Mouse (Mus musculus) embryonic facial prominence, embryonic 15.5 days (tissue): ENCODE data around the gene Fermt3. TPM values are rescaled to one million over a fixed set of nuclear protein-coding genes. Genes with fewer than 3 reads are reported as not detected.

Experiments used
- ATAC-seq: fragments of 200-750 bp; cut with Nextera tagmentation; 2 replicates; pipeline ENCODE4 v1.8.0; 2017; ENCODE audit warnings: low read depth, moderate TSS enrichment; ENCODE audit not compliant: insufficient number of reproducible peaks, low FRiP score, low TSS enrichment
- H3K27ac ChIP-seq: fragments of 300-500 bp; sonication (generic); replicated peaks from 2 replicates; pipeline ENCODE4 v1.5.1; 2015; ENCODE audit warnings: mild to moderate bottlenecking, inconsistent platforms
- H3K27me3 ChIP-seq: fragments of 300-500 bp; sonication (generic); 2 replicates; pipeline ENCODE4 v1.6.1; 2015; ENCODE audit warnings: inconsistent platforms
- H3K36me3 ChIP-seq: fragments of 300-500 bp; sonication (generic); 2 replicates; pipeline ENCODE4 v1.6.1; 2015; ENCODE audit warnings: mild to moderate bottlenecking, inconsistent platforms
- H3K4me1 ChIP-seq: fragments of 300-500 bp; sonication (generic); 2 replicates; pipeline ENCODE4 v1.6.1; 2015; ENCODE audit warnings: inconsistent platforms
- H3K4me2 ChIP-seq: fragments of 300-500 bp; sonication (generic); replicated peaks from 2 replicates; pipeline ENCODE4 v1.6.1; 2015; ENCODE audit warnings: mild to moderate bottlenecking, inconsistent platforms
- H3K4me3 ChIP-seq: fragments of 300-500 bp; sonication (generic); replicated peaks from 2 replicates; pipeline ENCODE4 v1.5.1; 2015; ENCODE audit warnings: mild to moderate bottlenecking, inconsistent platforms
- H3K9ac ChIP-seq: fragments of 300-500 bp; sonication (generic); 2 replicates; pipeline ENCODE4 v1.6.1; 2015; ENCODE audit warnings: inconsistent platforms
- H3K9me3 ChIP-seq: fragments of 300-500 bp; sonication (generic); replicated peaks from 2 replicates; pipeline ENCODE4 v1.6.1; 2016; ENCODE audit warnings: inconsistent platforms
- WGBS: fragments of 180-500 bp; shearing (Covaris S2); methylation state at CpG from one replicate; pipeline ENCODE4 v1.1.7; 2015; 5-methylcytosine and 5-hydroxymethylcytosine counted together
- polyA plus RNA-seq: library from polyadenylated mRNA; unstranded; fragments of >200 nt; fragmentation: Nextera tagmentation; extraction: Ambion mirVana; gene quantifications from 2 replicates; pipeline ENCODE4 v1.2.1, GENCODE M21; 2015

Gene Fermt3
- polyA plus RNA-seq, result 12.4 and 14.2 TPM in 2 replicates

- no peak for ATAC-seq
Measured at GRCm38 (mm10) chr19:7019191-7019590, at the start of gene Fermt3. Gene Fermt3 (minus strand): TSS chr19:7019469.

GRCm38 (mm10) chr19:7068136-7068535 lies 48.9 kb upstream of the Fermt3 start:
- ATAC-seq, result peak; percentile 53

More at GRCm38 (mm10) chr19:7019191-7019590, at the start of gene Fermt3:
- no peak within 1 kb of the TSS; the same call in 1 of the 2 replicates for H3K27ac ChIP-seq
- H3K27me3 ChIP-seq, result no peaks in the 10 kb centered on the region
- H3K4me1 ChIP-seq, result no peaks in the 10 kb centered on the region
- no peak within 1 kb of the TSS for H3K9ac ChIP-seq
- H3K9me3 ChIP-seq, result no peaks in the 10 kb centered on the region
- no peak within 1 kb of the TSS for H3K4me2 ChIP-seq
- H3K36me3 ChIP-seq, result peaks cover 56% of the 10 kb centered on the region
- WGBS, result 76% methylated on average over 5 of the region's 5 CpGs
- no peak within 1 kb of the TSS for H3K4me3 ChIP-seq

DNA sequence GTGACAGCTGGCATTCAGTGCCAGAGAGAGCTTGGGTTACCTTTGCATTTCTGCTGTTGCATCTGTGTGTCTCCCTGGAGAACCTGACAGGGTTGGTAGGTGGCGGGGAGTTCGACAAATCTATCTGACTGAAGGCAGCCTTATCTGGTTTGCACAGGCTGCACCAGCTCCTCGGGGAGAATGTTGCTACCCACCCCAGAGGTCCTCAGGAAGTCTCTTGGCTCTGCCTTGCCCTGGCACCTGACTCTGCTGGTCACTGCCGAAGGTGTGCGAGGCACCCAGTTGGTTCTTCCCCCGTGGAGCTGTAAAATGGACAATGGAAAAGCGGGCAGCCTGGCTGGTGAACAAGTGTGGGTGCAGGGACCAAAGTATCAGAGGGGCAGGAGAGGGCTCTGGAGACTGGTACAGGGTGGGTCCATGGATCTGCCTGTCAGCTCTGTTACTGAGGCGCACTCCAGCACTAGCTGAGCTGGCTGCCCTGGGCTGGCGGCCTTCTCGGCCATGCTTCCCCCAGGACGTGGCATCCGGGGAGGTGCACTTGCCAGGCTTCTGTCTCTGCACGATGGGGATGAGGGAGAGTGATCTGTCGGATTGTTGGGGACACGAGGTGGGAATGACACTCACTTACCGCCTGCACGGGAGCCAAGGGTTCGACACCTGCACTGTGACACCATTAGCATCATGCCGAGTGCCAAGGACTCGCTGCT lies 48.2 kb upstream of the Fermt3 start:
- Histone ChIP-seq H3K4me1 (peaks cover 63% of the 10 kb centered on the region), H3K27me3 (peaks cover 6% of the 10 kb centered on the region; the same call in 1 of the 2 replicates), H3K4me3 (no peak overlapping the region), H3K4me2 (no peak overlapping the region), H3K36me3 (no peaks in the 10 kb centered on the region), H3K9ac (no peak overlapping the region), H3K9me3 (no peaks in the 10 kb centered on the region), H3K27ac (no peak overlapping the region)
- WGBS, result 60% methylated on average over 20 of the region's 20 CpGs
- ATAC-seq, result no peak

More at GRCm38 (mm10) chr19:7068136-7068535, 48.9 kb upstream of the Fermt3 start:
- no peaks in the 10 kb centered on the region for H3K36me3 ChIP-seq
- peaks cover 63% of the 10 kb centered on the region for H3K4me1 ChIP-seq
- H3K4me3 ChIP-seq, result no peak overlapping the region
- WGBS, result 6% methylated on average over 14 of the region's 14 CpGs
- no peak overlapping the region; the same call in 1 of the 2 replicates for H3K4me2 ChIP-seq
- H3K9ac ChIP-seq, result no peak overlapping the region
- peaks cover 6% of the 10 kb centered on the region; the same call in 1 of the 2 replicates for H3K27me3 ChIP-seq
- no peaks in the 10 kb centered on the region for H3K9me3 ChIP-seq
- no peak overlapping the region for H3K27ac ChIP-seq

GRCm38 (mm10) chr19:7066828-7067342 lies 47.6 kb upstream of the Fermt3 start:
- Histone ChIP-seq H3K4me1 (peaks cover 63% of the 10 kb centered on the region), H3K27me3 (peaks cover 6% of the 10 kb centered on the region; the same call in 1 of the 2 replicates), H3K4me3 (no peak overlapping the region), H3K27ac (peak overlapping the region; percentile 34; the same call in 1 of the 2 replicates), H3K9me3 (no peaks in the 10 kb centered on the region), H3K4me2 (peak overlapping the region; percentile 22; the same call in 1 of the 2 replicates), H3K9ac (no peak overlapping the region), H3K36me3 (no peaks in the 10 kb centered on the region)
- ATAC-seq, result no peak
- 34% methylated on average over 8 of the region's 8 CpGs for WGBS

- H3K27ac ChIP-seq, result no peak overlapping the region; the same call in 1 of the 2 replicates
- H3K4me2 ChIP-seq, result peak overlapping the region; percentile 22; the same call in 1 of the 2 replicates
Measured at GRCm38 (mm10) chr19:7066034-7066827, 47.0 kb upstream of the Fermt3 start.

GRCm38 (mm10) chr19:7064571-7064970 lies 45.3 kb upstream of the Fermt3 start:
- Histone ChIP-seq H3K36me3 (no peaks in the 10 kb centered on the region), H3K4me2 (no peak overlapping the region), H3K4me3 (no peak overlapping the region), H3K4me1 (peaks cover 49% of the 10 kb centered on the region), H3K27ac (no peak overlapping the region), H3K27me3 (peaks cover 2% of the 10 kb centered on the region; the same call in 1 of the 2 replicates), H3K9me3 (no peaks in the 10 kb centered on the region), H3K9ac (no peak overlapping the region)
- peak; percentile 59; the same call in 1 of the 2 replicates for ATAC-seq
- WGBS, result 1% methylated on average over 3 of the region's 3 CpGs

More at GRCm38 (mm10) chr19:7066034-7066827, 47.0 kb upstream of the Fermt3 start:
- peaks cover 3% of the 10 kb centered on the region; the same call in 1 of the 2 replicates for H3K27me3 ChIP-seq
- no peaks in the 10 kb centered on the region for H3K36me3 ChIP-seq
- no peak overlapping the region for H3K4me3 ChIP-seq
- WGBS, result 26% methylated on average over 15 of the region's 15 CpGs
- H3K9ac ChIP-seq, result no peak overlapping the region
- peaks cover 63% of the 10 kb centered on the region for H3K4me1 ChIP-seq
- no peak for ATAC-seq
- H3K9me3 ChIP-seq, result no peaks in the 10 kb centered on the region

DNA sequence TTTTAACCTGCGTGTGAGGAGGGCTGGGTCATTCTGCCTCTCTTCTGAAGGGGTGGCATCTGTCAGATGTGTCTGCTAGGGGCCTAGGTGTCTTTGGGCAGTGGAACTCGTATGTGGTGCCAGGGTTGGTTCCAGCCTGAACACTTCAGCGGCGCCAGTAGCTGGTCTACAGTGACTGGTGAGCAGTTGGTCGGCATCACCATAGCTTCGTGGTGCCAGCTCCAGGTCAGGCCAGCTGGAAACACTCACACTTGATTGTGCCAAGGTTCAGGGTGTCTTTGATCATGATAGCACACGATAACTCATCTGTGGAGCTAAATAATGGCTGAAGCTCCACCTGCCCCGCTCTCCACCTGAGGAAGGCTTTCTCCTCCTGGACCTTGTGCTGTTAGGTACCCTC lies 43.6 kb upstream of the Fermt3 start:
- no peak overlapping the region for H3K4me3 ChIP-seq
- ATAC-seq, result no peak
- H3K36me3 ChIP-seq, result no peaks in the 10 kb centered on the region
- H3K9me3 ChIP-seq, result no peaks in the 10 kb centered on the region
- H3K27me3 ChIP-seq, result peaks cover 2% of the 10 kb centered on the region; the same call in 1 of the 2 replicates
- 84% methylated on average over 8 of the region's 8 CpGs for WGBS
- H3K27ac ChIP-seq, result no peak overlapping the region
- H3K9ac ChIP-seq, result no peak overlapping the region
- H3K4me1 ChIP-seq, result peaks cover 39% of the 10 kb centered on the region
- H3K4me2 ChIP-seq, result no peak overlapping the region

DNA sequence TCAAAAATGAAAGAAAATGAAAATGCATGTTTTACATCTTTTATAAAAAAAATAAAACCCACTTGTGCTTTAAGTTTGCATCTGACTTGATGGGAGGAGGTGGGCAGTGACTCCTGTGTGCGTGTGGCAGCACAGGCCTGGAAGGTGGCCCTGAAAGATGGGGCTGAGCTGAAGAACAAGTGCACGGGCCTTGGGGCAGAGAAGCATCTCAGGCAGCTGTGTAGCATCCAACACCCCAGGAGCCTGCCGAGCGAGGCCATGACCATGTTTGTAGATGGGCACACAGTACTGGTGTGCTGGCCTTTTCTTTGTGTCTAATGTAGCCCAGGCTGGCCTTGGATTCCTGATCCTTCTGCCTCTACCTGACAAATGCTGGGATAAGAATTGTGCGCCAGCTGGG lies 42.8 kb upstream of the Fermt3 start:
- no peak overlapping the region for H3K4me2 ChIP-seq
- H3K36me3 ChIP-seq, result no peaks in the 10 kb centered on the region
- H3K4me1 ChIP-seq, result peaks cover 39% of the 10 kb centered on the region
- no peaks in the 10 kb centered on the region for H3K27me3 ChIP-seq
- no peak overlapping the region for H3K9ac ChIP-seq
- no peak overlapping the region for H3K27ac ChIP-seq
- 82% methylated on average over 5 of the region's 5 CpGs for WGBS
- H3K4me3 ChIP-seq, result no peak overlapping the region
- ATAC-seq, result no peak
- no peaks in the 10 kb centered on the region for H3K9me3 ChIP-seq

- H3K27ac ChIP-seq, result no peak overlapping the region
- no peaks in the 10 kb centered on the region for H3K36me3 ChIP-seq
- no peak overlapping the region for H3K4me3 ChIP-seq
- peak overlapping the region; percentile 100 for H3K4me2 ChIP-seq
- peaks cover 34% of the 10 kb centered on the region for H3K4me1 ChIP-seq
- no peak overlapping the region for H3K9ac ChIP-seq
- H3K9me3 ChIP-seq, result no peaks in the 10 kb centered on the region
- WGBS, result 62% methylated on average over 6 of the region's 6 CpGs
- H3K27me3 ChIP-seq, result no peaks in the 10 kb centered on the region
- ATAC-seq, result no peak
Measured at GRCm38 (mm10) chr19:7058541-7058940, 39.3 kb upstream of the Fermt3 start.

DNA sequence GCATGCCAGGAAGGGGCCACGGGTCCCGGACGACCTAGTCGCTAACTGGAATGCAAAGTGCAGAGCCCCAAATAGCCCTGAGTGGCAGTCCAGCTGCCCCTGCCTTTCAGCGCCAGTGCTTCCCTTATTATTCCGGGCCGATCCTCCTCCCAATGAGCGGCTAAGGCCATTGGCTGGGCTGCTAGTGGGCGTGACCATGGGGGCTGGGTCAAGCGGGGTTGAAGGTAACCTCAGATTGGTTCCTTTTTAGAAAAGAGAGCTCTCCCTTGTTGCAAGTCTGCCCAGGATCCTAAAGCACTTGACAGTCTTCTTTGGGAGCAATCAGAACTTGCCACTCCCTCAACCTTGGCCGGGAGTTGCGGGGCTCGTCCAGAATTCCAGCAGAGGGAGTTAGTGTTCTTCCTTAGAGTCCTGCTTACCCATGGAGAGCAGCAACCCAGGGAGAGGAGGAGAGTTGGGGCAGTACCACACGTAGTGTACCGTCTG lies 38.5 kb upstream of the Fermt3 start:
- Histone ChIP-seq H3K36me3 (no peaks in the 10 kb centered on the region), H3K9ac (no peak overlapping the region), H3K4me3 (peak overlapping the region; percentile 74), H3K27ac (peak overlapping the region; percentile 72), H3K9me3 (no peaks in the 10 kb centered on the region), H3K4me2 (peak overlapping the region; percentile 100), H3K27me3 (no peaks in the 10 kb centered on the region), H3K4me1 (peaks cover 34% of the 10 kb centered on the region)
- under 1% methylated on average over 15 of the region's 15 CpGs for WGBS
- peak; percentile 75 for ATAC-seq
